Mouse (Mus musculus): Measurements from ENCODE around the gene Kcnj4.

Kcnj4 gene

DNA sequence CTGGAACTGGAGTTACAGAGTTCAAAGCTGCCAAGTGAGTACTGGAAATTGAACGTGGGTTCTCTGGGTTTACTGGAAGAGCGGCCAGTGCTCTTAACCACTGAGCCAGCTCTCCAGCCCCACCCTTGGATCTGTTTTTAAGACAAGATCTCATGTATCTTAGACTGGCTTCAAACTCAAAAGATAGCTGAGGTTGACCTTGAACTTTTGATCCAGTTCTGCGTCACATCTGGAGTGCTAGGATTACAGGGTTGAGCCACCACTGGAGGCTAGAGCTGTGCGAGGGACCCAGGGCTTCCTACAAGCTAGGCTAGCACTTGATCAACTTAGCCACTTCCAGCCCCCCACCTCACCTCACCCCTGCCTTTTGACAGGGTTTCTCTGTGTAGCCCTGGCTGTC is 51.2 kb downstream of the Kcnj4 start:
- H3K36me3 ChIP-seq (ENCODE audit: control insufficient read depth, insufficient read depth, low read length, poor library complexity, severe bottlenecking), result no peaks in the 10 kb centered on the region
- DNase-seq (ENCODE audit: low read depth, low spot score), result no peak
- H3K27me3 ChIP-seq (ENCODE audit: control insufficient read depth, insufficient read depth, low read length, poor library complexity, severe bottlenecking), result no peaks in the 10 kb centered on the region

GRCm38 (mm10) chr15:79448041-79448440 is 57.0 kb downstream of the Kcnj4 start:
- H3K36me3 ChIP-seq (ENCODE audit: control insufficient read depth, insufficient read depth, low read length, poor library complexity, severe bottlenecking), result no peaks in the 10 kb centered on the region
- DNase-seq (ENCODE audit: low read depth, low spot score), result no peak
- no peaks in the 10 kb centered on the region for H3K27me3 ChIP-seq (ENCODE audit: control insufficient read depth, insufficient read depth, low read length, poor library complexity, severe bottlenecking)

- no peaks in the 10 kb centered on the region for H3K36me3 ChIP-seq (ENCODE audit: control insufficient read depth, insufficient read depth, low read length, poor library complexity, severe bottlenecking)
- DNase-seq (ENCODE audit: low read depth, low spot score), result no peak
Observed at GRCm38 (mm10) chr15:79445786-79446654, 59.0 kb downstream of the Kcnj4 start.

DNA sequence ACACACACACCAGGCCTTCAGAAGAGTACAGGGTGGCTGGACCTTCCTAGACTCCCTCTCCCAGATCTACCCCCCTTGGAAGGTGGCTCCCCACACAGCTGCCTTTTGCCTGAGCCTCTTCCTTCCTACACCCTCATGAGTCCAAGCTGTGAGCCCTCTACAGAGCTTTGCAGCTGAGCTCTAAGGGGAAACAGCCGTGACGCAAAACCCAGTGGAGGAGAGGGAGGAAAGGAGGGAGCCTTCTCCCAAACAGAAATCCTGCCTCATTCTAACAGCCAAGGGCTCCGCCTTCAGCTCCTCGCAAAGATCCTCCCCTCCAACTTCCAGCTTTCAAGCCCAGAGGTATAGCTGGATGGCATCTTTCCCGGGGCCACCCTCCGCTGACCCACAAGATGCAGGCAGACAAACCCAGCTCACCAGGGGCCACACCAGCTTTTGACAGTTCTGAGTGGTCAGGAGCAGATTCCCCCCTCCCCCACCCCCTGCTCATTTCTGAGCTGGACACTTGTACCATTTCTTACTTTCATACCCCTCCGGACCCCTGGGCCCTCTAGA is 61.1 kb downstream of the Kcnj4 start:
- DNase-seq (ENCODE audit: low read depth, low spot score), result no peak
- Histone ChIP-seq H3K36me3 (ENCODE audit: control insufficient read depth, insufficient read depth, low read length, poor library complexity, severe bottlenecking) (no peaks in the 10 kb centered on the region), H3K27me3 (ENCODE audit: control insufficient read depth, insufficient read depth, low read length, poor library complexity, severe bottlenecking) (no peaks in the 10 kb centered on the region)

More at GRCm38 (mm10) chr15:79445786-79446654, 59.0 kb downstream of the Kcnj4 start:
- H3K27me3 ChIP-seq (ENCODE audit: control insufficient read depth, insufficient read depth, low read length, poor library complexity, severe bottlenecking), result no peaks in the 10 kb centered on the region

- DNase-seq (ENCODE audit: low read depth, low spot score), result no peak
- H3K27me3 ChIP-seq (ENCODE audit: control insufficient read depth, insufficient read depth, low read length, poor library complexity, severe bottlenecking), result no peaks in the 10 kb centered on the region
- H3K36me3 ChIP-seq (ENCODE audit: control insufficient read depth, insufficient read depth, low read length, poor library complexity, severe bottlenecking), result no peaks in the 10 kb centered on the region
Observed at GRCm38 (mm10) chr15:79442961-79443518, 62.0 kb downstream of the Kcnj4 start.

DNA sequence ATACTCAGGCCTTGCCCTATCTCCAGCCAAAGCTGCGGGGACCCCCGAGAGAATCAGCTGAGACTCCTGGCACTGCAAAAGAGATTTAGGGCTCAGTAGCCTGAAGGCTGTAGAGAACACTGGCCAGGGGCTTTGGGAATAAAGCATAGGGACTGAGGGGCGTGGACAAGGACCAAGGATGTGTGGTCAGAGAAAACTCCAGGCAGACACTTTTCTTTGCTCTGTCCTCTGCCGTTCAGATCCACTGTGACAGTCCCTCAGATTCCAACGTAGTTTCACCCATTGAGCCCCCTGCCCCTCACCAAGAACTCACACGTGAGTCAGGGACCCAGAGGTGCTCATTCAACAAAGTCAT is 62.8 kb downstream of the Kcnj4 start:
- H3K36me3 ChIP-seq (ENCODE audit: control insufficient read depth, insufficient read depth, low read length, poor library complexity, severe bottlenecking), result no peaks in the 10 kb centered on the region
- DNase-seq (ENCODE audit: low read depth, low spot score), result no peak
- no peaks in the 10 kb centered on the region for H3K27me3 ChIP-seq (ENCODE audit: control insufficient read depth, insufficient read depth, low read length, poor library complexity, severe bottlenecking)

- peak; percentile 64 for DNase-seq (ENCODE audit: low read depth, low spot score)
- Histone ChIP-seq H3K36me3 (ENCODE audit: control insufficient read depth, insufficient read depth, low read length, poor library complexity, severe bottlenecking) (no peaks in the 10 kb centered on the region), H3K27me3 (ENCODE audit: control insufficient read depth, insufficient read depth, low read length, poor library complexity, severe bottlenecking) (no peaks in the 10 kb centered on the region)
Observed at GRCm38 (mm10) chr15:79441331-79442256, 63.4 kb downstream of the Kcnj4 start.

- peak; percentile 49 for DNase-seq (ENCODE audit: low read depth, low spot score)
- H3K27me3 ChIP-seq (ENCODE audit: control insufficient read depth, insufficient read depth, low read length, poor library complexity, severe bottlenecking), result no peaks in the 10 kb centered on the region
- no peaks in the 10 kb centered on the region for H3K36me3 ChIP-seq (ENCODE audit: control insufficient read depth, insufficient read depth, low read length, poor library complexity, severe bottlenecking)
Observed at GRCm38 (mm10) chr15:79440651-79441330, 64.2 kb downstream of the Kcnj4 start.

- DNase-seq (ENCODE audit: low read depth, low spot score), result peak; percentile 12
- no peaks in the 10 kb centered on the region for H3K27me3 ChIP-seq (ENCODE audit: control insufficient read depth, insufficient read depth, low read length, poor library complexity, severe bottlenecking)
- H3K36me3 ChIP-seq (ENCODE audit: control insufficient read depth, insufficient read depth, low read length, poor library complexity, severe bottlenecking), result no peaks in the 10 kb centered on the region
Observed at GRCm38 (mm10) chr15:79440223-79440622, 64.8 kb downstream of the Kcnj4 start.

DNA sequence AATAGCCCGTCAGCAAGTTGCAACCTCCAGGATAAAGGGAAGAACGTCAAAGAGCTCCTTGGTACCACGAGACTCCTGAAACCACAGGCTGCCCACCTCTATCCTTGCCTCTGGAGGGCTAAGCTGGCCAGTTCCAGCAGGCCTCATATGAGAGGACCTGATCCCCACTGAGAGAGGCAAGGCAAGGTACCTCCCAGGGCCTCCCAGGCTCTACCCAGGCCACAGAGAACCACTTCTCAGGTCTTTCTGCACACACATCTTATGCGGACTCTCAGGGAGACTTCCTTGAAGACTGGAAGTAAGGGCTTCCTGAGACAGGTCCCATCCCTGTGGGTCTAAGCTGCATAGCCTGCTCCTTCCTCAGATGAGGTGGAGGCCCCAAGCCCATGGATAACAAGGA is 65.7 kb downstream of the Kcnj4 start:
- no peaks in the 10 kb centered on the region for H3K36me3 ChIP-seq (ENCODE audit: control insufficient read depth, insufficient read depth, low read length, poor library complexity, severe bottlenecking)
- no peak for DNase-seq (ENCODE audit: low read depth, low spot score)
- H3K27me3 ChIP-seq (ENCODE audit: control insufficient read depth, insufficient read depth, low read length, poor library complexity, severe bottlenecking), result no peaks in the 10 kb centered on the region

DNA sequence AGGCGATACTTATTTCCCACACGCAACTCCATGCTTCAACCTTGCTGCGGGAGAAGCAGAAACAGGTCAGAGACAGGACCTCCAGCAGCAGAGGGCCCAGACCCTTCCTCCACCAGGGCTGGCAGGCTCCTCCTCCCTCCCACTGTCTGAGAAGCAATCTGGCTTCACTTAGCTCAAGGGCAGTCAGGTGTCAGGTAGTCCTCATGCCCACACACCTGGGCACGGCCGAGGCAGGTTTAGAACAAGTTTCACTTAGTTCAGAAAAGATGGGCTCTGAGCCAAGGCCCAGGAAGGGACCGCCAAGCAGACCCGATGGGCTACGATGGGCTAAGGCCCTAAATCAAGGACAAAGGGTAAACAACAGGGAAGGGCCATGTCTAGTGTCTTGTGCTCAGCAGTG is 66.2 kb downstream of the Kcnj4 start:
- no peaks in the 10 kb centered on the region for H3K27me3 ChIP-seq (ENCODE audit: control insufficient read depth, insufficient read depth, low read length, poor library complexity, severe bottlenecking)
- no peak for DNase-seq (ENCODE audit: low read depth, low spot score)
- no peaks in the 10 kb centered on the region for H3K36me3 ChIP-seq (ENCODE audit: control insufficient read depth, insufficient read depth, low read length, poor library complexity, severe bottlenecking)

DNA sequence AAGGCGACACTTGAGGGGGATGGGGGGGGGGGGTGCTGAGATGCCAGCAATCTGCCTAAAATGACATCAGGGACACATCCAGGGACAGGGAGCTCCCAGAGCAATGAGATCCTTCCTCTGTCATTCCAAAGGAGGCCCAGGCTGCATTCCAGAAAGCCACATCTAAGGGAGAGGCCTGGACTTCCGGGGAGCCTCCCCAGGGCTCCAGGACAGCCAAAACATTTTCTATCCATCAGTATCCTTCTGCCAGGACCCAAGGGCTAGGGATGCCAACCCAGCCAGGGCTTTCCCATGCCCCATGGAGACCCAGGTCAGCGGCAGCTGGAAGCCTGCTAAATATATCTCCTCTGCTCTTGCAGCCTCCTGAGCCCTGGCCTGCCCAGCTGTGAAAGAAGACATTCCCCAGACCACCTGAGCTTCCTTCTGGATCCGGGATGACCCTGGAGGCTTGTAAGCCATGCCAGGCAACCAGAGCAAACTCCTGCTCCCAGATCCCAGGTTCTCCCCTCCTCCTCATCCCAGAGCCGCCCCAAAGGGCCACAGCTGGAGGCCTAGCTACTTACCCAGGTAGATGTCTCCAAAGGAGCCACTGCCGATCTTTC is 66.7 kb downstream of the Kcnj4 start:
- H3K36me3 ChIP-seq (ENCODE audit: control insufficient read depth, insufficient read depth, low read length, poor library complexity, severe bottlenecking), result no peaks in the 10 kb centered on the region
- DNase-seq (ENCODE audit: low read depth, low spot score), result no peak
- no peaks in the 10 kb centered on the region for H3K27me3 ChIP-seq (ENCODE audit: control insufficient read depth, insufficient read depth, low read length, poor library complexity, severe bottlenecking)

DNA sequence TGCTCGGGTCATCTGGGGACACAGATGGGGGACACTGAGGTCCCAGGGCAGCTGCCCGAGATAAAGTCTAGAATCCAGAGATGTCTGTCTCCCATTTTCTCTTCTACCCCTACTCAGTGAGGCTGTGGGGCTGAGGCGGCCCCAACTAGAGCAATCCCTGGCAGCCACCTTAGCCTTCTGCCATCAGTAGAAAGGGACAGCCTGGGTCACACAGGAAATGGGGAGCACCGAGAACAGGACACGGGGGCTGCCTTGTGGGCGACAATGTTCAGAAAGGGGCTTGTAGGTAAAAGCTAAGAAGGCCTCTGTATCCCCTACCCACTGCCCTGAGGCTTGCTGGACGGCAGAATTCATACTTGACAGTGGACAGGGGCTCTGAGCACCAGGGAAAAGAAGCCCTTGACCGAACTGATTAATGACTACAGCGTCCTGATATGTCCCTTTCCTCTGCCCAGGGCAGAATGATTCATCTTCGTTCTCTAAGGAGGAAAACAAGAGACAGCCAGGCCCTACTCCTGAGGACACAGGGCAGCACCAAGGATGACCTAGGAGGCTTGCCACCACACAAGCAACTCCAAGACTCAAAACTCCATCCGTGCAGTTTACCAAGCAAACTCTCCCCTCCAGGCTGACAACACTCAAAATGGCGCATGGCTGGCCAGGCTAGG is 67.4 kb downstream of the Kcnj4 start:
- Histone ChIP-seq H3K36me3 (ENCODE audit: control insufficient read depth, insufficient read depth, low read length, poor library complexity, severe bottlenecking) (no peaks in the 10 kb centered on the region), H3K27me3 (ENCODE audit: control insufficient read depth, insufficient read depth, low read length, poor library complexity, severe bottlenecking) (no peaks in the 10 kb centered on the region)
- no peak for DNase-seq (ENCODE audit: low read depth, low spot score)
